Mouse (Mus musculus): ENCODE measurements around the gene Plekha1.

- no peak for TF ChIP-seq CTCF (IDR thresholded peaks at IDR 0.05; ENCODE audit: insufficient read depth, low read depth, low read length)
- no peak for TF ChIP-seq POLR2A (IDR thresholded peaks at IDR 0.05; ENCODE audit: insufficient read depth, low read depth, low read length)
Observed at GRCm38 (mm10) chr7:130836066-130836465, 29.5 kb upstream of the Plekha1 start.

Data from olfactory bulb, adult 2 months (tissue).